Mouse (Mus musculus): Measurements from ENCODE around the gene Acbd6. TPM values are rescaled to one million over a fixed set of nuclear protein-coding genes. Genes with fewer than 3 reads are reported as not detected.

Acbd6 gene
- polyA plus RNA-seq, 1 experiment from 2014 or later: 88.0 TPM

DNA sequence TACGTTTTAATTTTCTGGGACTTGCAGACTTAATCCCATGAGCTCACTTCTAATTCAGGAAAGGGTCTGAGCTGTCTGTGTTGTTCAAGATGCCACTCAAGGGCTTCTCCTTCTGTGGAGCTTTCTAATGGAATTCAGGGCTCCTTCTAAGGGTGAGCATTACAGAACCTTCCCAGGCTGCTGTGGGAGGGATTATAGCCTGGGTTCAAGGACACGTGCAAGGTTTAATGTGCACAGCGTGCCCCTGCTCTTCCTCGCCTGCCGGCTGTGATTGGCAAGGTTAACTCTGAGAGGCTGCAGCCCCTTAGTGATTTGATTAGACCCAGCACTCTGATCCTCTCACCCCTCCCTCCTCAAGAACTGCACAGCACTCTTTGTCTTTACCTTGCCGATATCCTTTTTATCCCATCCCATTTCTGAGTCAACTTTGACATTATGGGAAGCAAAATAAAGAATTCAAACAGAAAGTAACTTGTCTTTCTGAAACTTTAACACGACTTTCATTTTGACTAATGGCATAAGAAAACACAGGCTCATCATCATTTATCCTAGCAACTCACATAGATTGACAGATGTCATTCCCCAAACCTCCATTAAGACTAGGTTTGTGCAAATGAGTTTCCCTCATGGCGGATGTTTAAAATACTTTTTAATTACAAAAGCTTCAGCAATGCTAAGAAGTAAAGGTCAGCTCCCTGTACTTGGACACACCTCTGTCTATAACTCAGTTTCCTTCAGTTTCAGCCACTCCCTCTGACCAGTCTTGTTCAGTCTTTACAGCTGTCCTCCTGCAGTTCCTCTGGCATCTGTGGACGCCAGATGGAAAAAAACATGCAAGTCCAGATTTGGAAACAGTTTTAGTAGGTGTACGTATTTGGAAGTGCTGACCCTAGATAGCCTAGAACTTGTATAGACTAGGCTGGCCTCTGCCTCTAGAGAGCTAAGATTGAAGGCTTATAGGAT, 88.7 kb downstream of the Acbd6 start:
- ATAC-seq (ENCODE audit: insufficient read depth) (no peak), DNase-seq (no peak)
- Histone ChIP-seq H3K9me3 (ENCODE audit: low read depth, low read length) (no peaks in the 10 kb centered on the region), H3K4me3 (ENCODE audit: low read depth, low read length) (no peak overlapping the region), H3K27me3 (ENCODE audit: insufficient read depth, low read length) (no peaks in the 10 kb centered on the region), H3K27ac (ENCODE audit: low read depth) (no peak overlapping the region), H3K4me2 (no peak overlapping the region), H3K4me1 (ENCODE audit: insufficient read depth) (no peaks in the 10 kb centered on the region), H3K36me3 (ENCODE audit: insufficient read depth) (no peaks in the 10 kb centered on the region), H3K9ac (no peak overlapping the region)
- no peak for TF ChIP-seq CTCF (IDR thresholded peaks at IDR 0.05; ENCODE audit: low read depth)
- 69% methylated on average over 10 of the region's 10 CpGs for WGBS

DNA sequence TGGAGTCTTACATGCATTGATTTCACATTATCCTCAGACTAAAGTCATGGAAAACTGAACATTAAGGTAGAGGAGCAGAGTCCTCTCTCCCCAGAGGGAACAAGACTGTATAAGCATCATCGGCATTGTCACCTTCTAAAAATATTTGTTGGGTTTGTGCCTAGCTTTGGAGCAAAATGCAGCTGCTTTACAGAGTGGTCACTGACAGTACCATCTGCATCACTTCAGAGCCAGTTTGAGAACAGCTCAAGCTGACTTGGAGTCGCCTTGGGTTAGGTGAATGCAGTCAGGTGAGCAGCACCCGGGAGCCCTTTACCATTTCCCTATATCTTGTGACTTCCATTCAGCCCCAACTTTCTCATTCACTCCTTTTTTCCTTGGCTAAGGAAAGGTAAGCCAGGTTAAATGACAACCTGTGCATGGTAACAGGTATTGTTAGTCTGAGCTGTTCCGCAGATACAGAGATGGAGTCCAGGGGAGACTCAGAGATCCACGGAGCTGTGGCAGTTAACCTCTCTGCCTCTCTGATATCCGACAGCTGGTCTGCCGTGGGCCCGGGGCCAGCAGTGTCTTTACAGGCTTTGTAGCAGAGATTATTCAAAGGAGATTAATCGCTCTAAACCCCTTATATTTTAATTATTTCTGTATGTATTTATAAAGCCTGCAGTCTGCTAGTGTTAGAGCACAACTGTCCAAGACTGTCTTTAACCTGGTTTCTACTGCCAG, 92.4 kb downstream of the Acbd6 start:
- H3K4me1 ChIP-seq (ENCODE audit: insufficient read depth): no peaks in the 10 kb centered on the region
- no peak overlapping the region for H3K4me3 ChIP-seq (ENCODE audit: low read depth, low read length)
- no peak overlapping the region for H3K27ac ChIP-seq (ENCODE audit: low read depth)
- H3K9ac ChIP-seq: no peak overlapping the region
- no peak for TF ChIP-seq CTCF (IDR thresholded peaks at IDR 0.05; ENCODE audit: low read depth)
- no peaks in the 10 kb centered on the region for H3K36me3 ChIP-seq (ENCODE audit: insufficient read depth)
- no peak overlapping the region for H3K4me2 ChIP-seq
- ATAC-seq (ENCODE audit: insufficient read depth): no peak; the same call in 1 of the 2 replicates
- H3K27me3 ChIP-seq (ENCODE audit: insufficient read depth, low read length): no peaks in the 10 kb centered on the region
- no peaks in the 10 kb centered on the region for H3K9me3 ChIP-seq (ENCODE audit: low read depth, low read length)
- DNase-seq: peak; percentile 57
- 54% methylated on average over 9 of the region's 9 CpGs for WGBS

DNA sequence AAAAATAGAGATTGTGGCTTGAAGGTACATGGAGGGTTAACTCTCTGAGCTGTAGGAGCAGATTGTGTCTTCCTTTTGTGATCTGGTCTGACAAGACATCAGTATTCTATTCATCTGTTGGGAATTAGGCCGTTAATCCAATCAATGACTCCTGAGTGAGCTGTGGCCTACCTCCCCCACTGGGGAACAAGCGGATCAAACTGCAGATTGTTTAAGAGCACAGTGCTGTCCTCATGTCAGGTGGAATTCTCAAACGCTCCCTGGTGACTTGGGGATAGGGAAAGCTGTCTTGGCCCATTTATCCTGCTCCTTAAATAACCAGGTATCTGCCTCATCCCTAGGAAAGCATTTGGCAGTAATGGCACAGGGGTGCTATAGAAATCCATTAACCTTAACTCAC, 97.0 kb downstream of the Acbd6 start:
- no peak for ATAC-seq (ENCODE audit: insufficient read depth)
- Histone ChIP-seq H3K27me3 (ENCODE audit: insufficient read depth, low read length) (no peaks in the 10 kb centered on the region), H3K4me3 (ENCODE audit: low read depth, low read length) (no peak overlapping the region)

DNA sequence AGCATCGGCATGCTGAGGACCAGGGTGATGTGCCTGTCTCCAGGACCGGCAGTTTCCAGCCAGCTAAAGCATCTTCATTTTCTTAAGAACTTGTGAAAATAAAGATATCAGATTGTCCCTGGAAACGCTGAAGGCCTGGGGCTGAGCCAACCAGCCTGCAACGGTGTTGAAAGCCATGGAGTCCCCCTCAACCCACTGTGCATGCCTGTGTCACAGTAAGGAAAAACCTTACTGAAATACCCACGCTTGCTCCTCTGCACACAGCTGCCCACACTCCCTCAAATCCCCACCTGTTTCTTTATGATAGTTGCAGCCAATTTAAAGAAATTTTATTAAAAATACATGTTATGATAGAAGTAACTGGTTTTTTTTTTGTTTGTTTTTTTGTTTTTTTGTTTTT, 98.4 kb downstream of the Acbd6 start:
- Histone ChIP-seq H3K27ac (ENCODE audit: low read depth) (no peak overlapping the region), H3K27me3 (ENCODE audit: insufficient read depth, low read length) (no peaks in the 10 kb centered on the region), H3K4me3 (ENCODE audit: low read depth, low read length) (no peak overlapping the region), H3K9me3 (ENCODE audit: low read depth, low read length) (no peaks in the 10 kb centered on the region), H3K4me2 (no peak overlapping the region), H3K4me1 (ENCODE audit: insufficient read depth) (no peaks in the 10 kb centered on the region), H3K9ac (no peak overlapping the region), H3K36me3 (ENCODE audit: insufficient read depth) (no peaks in the 10 kb centered on the region)
- no peak for ATAC-seq (ENCODE audit: insufficient read depth)
- TF ChIP-seq CTCF (IDR thresholded peaks at IDR 0.05; ENCODE audit: low read depth): no peak
- WGBS: 62% methylated on average over 5 of the region's 5 CpGs
- no peak for DNase-seq

More for the DNA sequence above, 97.0 kb downstream of the Acbd6 start:
- H3K9me3 ChIP-seq (ENCODE audit: low read depth, low read length): no peaks in the 10 kb centered on the region
- H3K4me1 ChIP-seq (ENCODE audit: insufficient read depth): no peaks in the 10 kb centered on the region
- no peak overlapping the region for H3K9ac ChIP-seq
- H3K36me3 ChIP-seq (ENCODE audit: insufficient read depth): no peaks in the 10 kb centered on the region
- TF ChIP-seq CTCF (IDR thresholded peaks at IDR 0.05; ENCODE audit: low read depth): no peak
- H3K4me2 ChIP-seq: no peak overlapping the region
- no peak for DNase-seq
- H3K27ac ChIP-seq (ENCODE audit: low read depth): no peak overlapping the region
- WGBS: 62% methylated on average over 3 of the region's 3 CpGs

DNA sequence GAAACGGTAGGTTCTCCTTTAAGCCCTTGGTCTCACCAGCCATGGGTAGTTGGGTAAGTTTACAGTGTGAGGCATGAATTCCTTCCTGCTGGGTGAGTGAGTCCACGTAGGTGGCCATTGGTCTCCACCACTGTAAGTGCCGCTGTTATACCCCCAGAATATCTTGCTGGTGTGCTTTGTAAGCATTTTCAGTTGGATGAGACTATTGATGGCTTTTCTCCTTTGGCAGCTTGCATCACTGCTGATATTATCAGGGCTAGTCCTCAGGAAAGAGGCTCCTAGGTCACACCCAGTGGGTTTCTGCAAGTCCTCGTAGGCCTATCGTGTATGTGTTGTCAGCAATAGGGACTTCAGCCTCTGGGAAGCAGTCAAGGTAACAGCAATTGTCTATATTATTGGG, 106.1 kb downstream of the Acbd6 start:
- WGBS: 83% methylated on average over 5 of the region's 5 CpGs
- H3K36me3 ChIP-seq (ENCODE audit: insufficient read depth): no peaks in the 10 kb centered on the region

DNA sequence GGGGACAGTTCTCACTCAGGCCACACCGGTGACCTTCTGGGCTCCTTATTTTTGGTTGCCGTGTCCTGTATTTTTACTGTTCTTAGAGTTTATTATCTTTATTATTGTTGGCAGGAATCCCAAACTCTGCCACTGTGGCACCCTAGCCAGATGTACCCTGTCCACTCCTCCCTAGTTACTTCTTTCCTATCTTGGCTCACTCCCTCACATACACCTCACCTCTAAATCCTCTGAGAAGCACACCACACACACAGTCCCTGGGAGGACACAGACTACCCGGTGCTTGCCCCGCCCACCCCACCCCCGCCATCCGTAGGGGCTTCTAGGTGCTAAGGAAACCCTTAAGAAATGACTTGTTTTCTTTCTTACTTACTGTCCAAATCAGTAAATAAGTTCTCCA, 117.7 kb downstream of the Acbd6 start:
- 67% methylated on average over 6 of the region's 6 CpGs for WGBS
- no peak overlapping the region for H3K4me2 ChIP-seq
- H3K27ac ChIP-seq (ENCODE audit: low read depth): no peak overlapping the region
- ATAC-seq (ENCODE audit: insufficient read depth) (peak; percentile 65; the same call in 1 of the 2 replicates), DNase-seq (peak; percentile 13)
- TF ChIP-seq CTCF (IDR thresholded peaks at IDR 0.05; ENCODE audit: low read depth): no peak
- H3K4me1 ChIP-seq (ENCODE audit: insufficient read depth): no peaks in the 10 kb centered on the region
- H3K27me3 ChIP-seq (ENCODE audit: insufficient read depth, low read length): no peaks in the 10 kb centered on the region
- H3K9ac ChIP-seq: no peak overlapping the region
- no peaks in the 10 kb centered on the region for H3K36me3 ChIP-seq (ENCODE audit: insufficient read depth)
- H3K4me3 ChIP-seq (ENCODE audit: low read depth, low read length): no peak overlapping the region
- no peaks in the 10 kb centered on the region for H3K9me3 ChIP-seq (ENCODE audit: low read depth, low read length)

More for the DNA sequence above, 106.1 kb downstream of the Acbd6 start:
- Histone ChIP-seq H3K4me2 (no peak overlapping the region), H3K4me3 (ENCODE audit: low read depth, low read length) (no peak overlapping the region), H3K9me3 (ENCODE audit: low read depth, low read length) (no peaks in the 10 kb centered on the region), H3K4me1 (ENCODE audit: insufficient read depth) (no peaks in the 10 kb centered on the region), H3K27ac (ENCODE audit: low read depth) (no peak overlapping the region), H3K9ac (no peak overlapping the region), H3K27me3 (ENCODE audit: insufficient read depth, low read length) (no peaks in the 10 kb centered on the region)
- TF ChIP-seq CTCF (IDR thresholded peaks at IDR 0.05; ENCODE audit: low read depth): no peak
- no peak for DNase-seq
- no peak for ATAC-seq (ENCODE audit: insufficient read depth)

All from lung, embryonic 14.5 days (tissue).